Mouse (Mus musculus): Measurements from ENCODE around the gene Jtb. TPM values are rescaled to one million over a fixed set of nuclear protein-coding genes. Genes with fewer than 3 reads are reported as not detected.
A peak's percentile ranks its signal among the peaks of the same experiment; 100 is the strongest.
"Not testable (repeated sequence)": the region's sequence is repeated elsewhere in the genome, so short reads cannot be mapped to it uniquely, and the experiment has no call there.

The Jtb gene
- polyA plus RNA-seq, 1 experiment = 36.1 TPM

DNA sequence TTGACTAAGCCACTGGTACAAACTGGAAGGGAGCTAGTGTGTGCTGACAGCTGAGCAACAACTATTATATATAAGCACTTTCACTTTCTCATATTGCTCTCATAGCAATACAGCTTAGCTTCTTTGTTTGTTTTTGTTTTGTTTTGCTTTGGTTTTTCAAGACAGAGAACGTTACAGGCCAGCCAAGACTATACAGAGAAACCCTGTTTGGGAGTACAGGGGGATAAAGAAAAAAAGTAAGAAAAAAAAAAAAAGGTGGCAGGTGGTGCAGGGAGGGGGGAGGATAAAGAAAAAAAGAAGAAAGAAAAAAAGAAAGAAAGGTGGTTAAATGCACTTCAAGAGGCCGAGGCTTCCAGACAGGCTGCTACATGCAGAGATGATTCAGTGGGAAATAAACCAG lies 14.0 kb downstream of the Jtb start:
- Histone ChIP-seq H3K79me3 (ENCODE audit: low read depth) (no peaks in the 10 kb centered on the region), H3K4me3 (ENCODE audit: insufficient read depth, poor library complexity, severe bottlenecking) (no peak overlapping the region)

DNA sequence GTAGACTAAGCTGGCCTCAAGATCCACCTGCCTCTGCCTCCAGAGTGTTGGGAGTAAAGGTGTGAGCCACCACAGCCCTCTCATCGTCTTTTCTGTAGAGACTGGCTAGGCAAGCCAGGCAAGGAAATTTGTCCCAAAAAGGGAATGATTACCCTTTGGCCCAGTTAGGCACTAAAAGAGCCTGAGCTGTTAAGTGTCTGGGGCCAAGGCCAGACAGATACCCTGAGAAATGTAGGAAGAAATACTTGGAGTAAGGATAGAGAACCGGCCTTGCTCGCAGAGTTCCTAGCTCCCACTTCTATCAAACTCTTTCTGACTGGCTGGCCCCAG lies 16.2 kb downstream of the Jtb start:
- H3K79me2 ChIP-seq (ENCODE audit: control insufficient read depth, insufficient read depth) = peaks cover 14% of the 10 kb centered on the region
- H3K4me3 ChIP-seq (ENCODE audit: insufficient read depth, poor library complexity, severe bottlenecking) = peak overlapping the region; percentile 85
- peaks cover 13% of the 10 kb centered on the region for H3K36me3 ChIP-seq (ENCODE audit: control insufficient read depth, insufficient read depth)
- H3K79me3 ChIP-seq (ENCODE audit: low read depth) = no peaks in the 10 kb centered on the region
- no peaks in the 10 kb centered on the region for H3K27me3 ChIP-seq (ENCODE audit: control insufficient read depth, insufficient read depth, insufficient read length)
- TF ChIP-seq USF1 (IDR thresholded peaks at IDR 0.05; ENCODE audit: low read depth) (no peak), MYOG (IDR thresholded peaks at IDR 0.05; ENCODE audit: control insufficient read depth, extremely low read depth, insufficient read length) (no peak), CEBPB (IDR thresholded peaks at IDR 0.05; ENCODE audit: low read depth) (no peak), FOSL1 (IDR thresholded peaks at IDR 0.05; ENCODE audit: insufficient read depth, low read length, poor library complexity, severe bottlenecking) (no peak), MAX (IDR thresholded peaks at IDR 0.05) (no peak), CTCF (IDR thresholded peaks at IDR 0.05; ENCODE audit: control insufficient read depth, insufficient read depth, insufficient read length) (no peak), MYOD1 (IDR thresholded peaks at IDR 0.05; ENCODE audit: control insufficient read depth, insufficient read length, low read depth) (no peak)
- H3ac ChIP-seq (ENCODE audit: control insufficient read depth, insufficient read length, low read depth) = peak overlapping the region; percentile 57

More for the DNA sequence above, 14.0 kb downstream of the Jtb start:
- no peak overlapping the region for H3ac ChIP-seq (ENCODE audit: control insufficient read depth, insufficient read length, low read depth)
- TF ChIP-seq FOSL1 (IDR thresholded peaks at IDR 0.05; ENCODE audit: insufficient read depth, low read length, poor library complexity, severe bottlenecking) (no peak), CTCF (IDR thresholded peaks at IDR 0.05; ENCODE audit: control insufficient read depth, insufficient read depth, insufficient read length) (no peak), MAX (IDR thresholded peaks at IDR 0.05) (no peak), MYOD1 (IDR thresholded peaks at IDR 0.05; ENCODE audit: control insufficient read depth, insufficient read length, low read depth) (no peak)
- peaks cover 4% of the 10 kb centered on the region for H3K36me3 ChIP-seq (ENCODE audit: control insufficient read depth, insufficient read depth)
- H3K27me3 ChIP-seq (ENCODE audit: control insufficient read depth, insufficient read depth, insufficient read length) = no peaks in the 10 kb centered on the region
- H3K79me2 ChIP-seq (ENCODE audit: control insufficient read depth, insufficient read depth) = peaks cover 14% of the 10 kb centered on the region

DNA sequence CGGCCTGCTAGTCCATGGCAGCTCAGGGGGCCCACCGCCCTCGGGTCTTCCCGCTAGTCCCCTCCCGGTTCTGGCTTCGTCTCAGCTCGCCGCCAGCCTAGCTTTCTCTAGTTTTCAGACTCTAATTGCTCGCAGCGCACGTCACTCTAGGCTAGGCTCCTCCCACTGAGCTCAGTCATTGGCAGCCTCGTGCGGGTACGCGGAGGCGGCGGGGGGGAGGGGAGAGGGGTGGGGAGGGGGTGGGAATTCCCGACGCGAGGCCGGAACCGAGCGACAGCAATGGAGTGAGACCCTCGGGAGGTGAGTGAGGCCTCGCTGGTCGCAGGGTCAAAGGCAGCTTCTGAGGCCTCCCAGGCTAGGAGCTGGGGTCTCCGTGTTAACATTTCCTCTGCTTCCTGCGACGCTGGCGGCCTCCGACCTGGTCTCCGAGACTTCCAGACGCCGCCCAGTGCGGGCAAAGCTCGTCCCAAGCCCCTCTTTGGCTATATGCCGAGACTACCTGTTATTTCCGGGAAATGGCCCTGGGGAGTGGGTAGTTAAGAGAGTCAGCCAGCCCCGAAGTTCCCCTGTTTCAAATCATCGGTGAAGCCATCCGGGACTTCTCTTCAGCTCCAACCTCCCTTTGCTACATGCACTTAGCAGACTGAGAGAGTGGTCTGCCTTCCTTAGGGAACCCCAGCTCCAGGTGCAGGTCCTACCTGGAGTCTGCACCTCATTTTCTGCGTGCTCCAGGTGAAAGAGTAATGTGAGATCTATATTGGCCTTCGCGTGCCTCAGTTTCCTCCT lies 16.8 kb downstream of the Jtb start, which contains the start of gene Slc39a1:
Gene Slc39a1, plus strand, starts transcription at position 213 of the 786 bp plus-strand sequence.
- H3K4me3 ChIP-seq (ENCODE audit: insufficient read depth, poor library complexity, severe bottlenecking) = peak within 1 kb of the TSS; percentile 85
- peaks cover 13% of the 10 kb centered on the region for H3K36me3 ChIP-seq (ENCODE audit: control insufficient read depth, insufficient read depth)
- H3K27me3 ChIP-seq (ENCODE audit: control insufficient read depth, insufficient read depth, insufficient read length) = no peaks in the 10 kb centered on the region
- peak within 1 kb of the TSS; percentile 87 for H3ac ChIP-seq (ENCODE audit: control insufficient read depth, insufficient read length, low read depth)
- TF ChIP-seq MAX (IDR thresholded peaks at IDR 0.05) (peak; percentile 46), USF1 (IDR thresholded peaks at IDR 0.05; ENCODE audit: low read depth) (no peak)
- no peaks in the 10 kb centered on the region for H3K79me3 ChIP-seq (ENCODE audit: low read depth)
- H3K79me2 ChIP-seq (ENCODE audit: control insufficient read depth, insufficient read depth) = peaks cover 14% of the 10 kb centered on the region

- Histone ChIP-seq H3K79me2 (ENCODE audit: control insufficient read depth, insufficient read depth) (peaks cover 14% of the 10 kb centered on the region), H3K36me3 (ENCODE audit: control insufficient read depth, insufficient read depth) (peaks cover 13% of the 10 kb centered on the region), H3K79me3 (ENCODE audit: low read depth) (no peaks in the 10 kb centered on the region), H3K27me3 (ENCODE audit: control insufficient read depth, insufficient read depth, insufficient read length) (no peaks in the 10 kb centered on the region), H3ac (ENCODE audit: control insufficient read depth, insufficient read length, low read depth) (peak overlapping the region; percentile 87), H3K4me3 (ENCODE audit: insufficient read depth, poor library complexity, severe bottlenecking) (peak overlapping the region; percentile 85)
- TF ChIP-seq CTCF (IDR thresholded peaks at IDR 0.05; ENCODE audit: control insufficient read depth, insufficient read depth, insufficient read length) = no peak
- no peak for TF ChIP-seq MAX (IDR thresholded peaks at IDR 0.05)
- TF ChIP-seq FOSL1 (IDR thresholded peaks at IDR 0.05; ENCODE audit: insufficient read depth, low read length, poor library complexity, severe bottlenecking) = no peak
- TF ChIP-seq MYOD1 (IDR thresholded peaks at IDR 0.05; ENCODE audit: control insufficient read depth, insufficient read length, low read depth) = no peak
- TF ChIP-seq USF1 (IDR thresholded peaks at IDR 0.05; ENCODE audit: low read depth) = no peak
- TF ChIP-seq MYOG (IDR thresholded peaks at IDR 0.05; ENCODE audit: control insufficient read depth, extremely low read depth, insufficient read length) = no peak
- no peak for TF ChIP-seq CEBPB (IDR thresholded peaks at IDR 0.05; ENCODE audit: low read depth)
Observed at GRCm38 (mm10) chr3:90248746-90249100, 17.3 kb downstream of the Jtb start.

DNA sequence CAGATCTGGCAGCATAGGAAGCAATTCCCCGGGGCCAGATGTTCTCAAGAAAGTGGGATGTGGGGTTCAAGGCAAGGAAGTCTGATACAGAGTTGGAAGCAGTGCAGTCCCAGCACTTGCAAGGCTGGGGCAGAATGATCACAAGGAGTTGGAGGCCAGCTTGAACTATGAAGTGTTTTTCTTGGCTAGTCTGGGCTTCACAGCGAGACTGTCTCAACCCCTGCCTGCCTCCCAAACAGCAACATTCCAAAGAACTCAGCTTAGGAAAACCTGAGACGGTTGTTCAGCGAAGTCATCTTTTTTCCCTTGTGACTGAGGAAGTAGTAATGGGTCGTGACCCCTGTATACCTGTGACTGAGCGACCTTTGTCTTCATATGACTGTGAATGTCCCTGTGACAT lies 19.4 kb downstream of the Jtb start:
- H3K36me3 ChIP-seq (ENCODE audit: control insufficient read depth, insufficient read depth) = peaks cover 13% of the 10 kb centered on the region
- H3K79me3 ChIP-seq (ENCODE audit: low read depth) = peaks cover 15% of the 10 kb centered on the region
- no peak for TF ChIP-seq MYOG (IDR thresholded peaks at IDR 0.05; ENCODE audit: control insufficient read depth, extremely low read depth, insufficient read length)
- no peak for TF ChIP-seq MAX (IDR thresholded peaks at IDR 0.05)
- TF ChIP-seq CTCF (IDR thresholded peaks at IDR 0.05; ENCODE audit: control insufficient read depth, insufficient read depth, insufficient read length) = no peak
- no peak for TF ChIP-seq MYOD1 (IDR thresholded peaks at IDR 0.05; ENCODE audit: control insufficient read depth, insufficient read length, low read depth)
- no peak for TF ChIP-seq CEBPB (IDR thresholded peaks at IDR 0.05; ENCODE audit: low read depth)
- no peak for TF ChIP-seq FOSL1 (IDR thresholded peaks at IDR 0.05; ENCODE audit: insufficient read depth, low read length, poor library complexity, severe bottlenecking)
- TF ChIP-seq USF1 (IDR thresholded peaks at IDR 0.05; ENCODE audit: low read depth) = no peak
- H3ac ChIP-seq (ENCODE audit: control insufficient read depth, insufficient read length, low read depth) = no peak overlapping the region
- no peaks in the 10 kb centered on the region for H3K27me3 ChIP-seq (ENCODE audit: control insufficient read depth, insufficient read depth, insufficient read length)
- H3K4me3 ChIP-seq (ENCODE audit: insufficient read depth, poor library complexity, severe bottlenecking) = no peak overlapping the region
- H3K79me2 ChIP-seq (ENCODE audit: control insufficient read depth, insufficient read depth) = peaks cover 30% of the 10 kb centered on the region

- Histone ChIP-seq H3K79me3 (ENCODE audit: low read depth) (peaks cover 24% of the 10 kb centered on the region), H3K36me3 (ENCODE audit: control insufficient read depth, insufficient read depth) (peaks cover 22% of the 10 kb centered on the region), H3K79me2 (ENCODE audit: control insufficient read depth, insufficient read depth) (peaks cover 40% of the 10 kb centered on the region)
- not testable (repeated sequence) for H3ac ChIP-seq (ENCODE audit: control insufficient read depth, insufficient read length, low read depth); H3K27me3 ChIP-seq (ENCODE audit: control insufficient read depth, insufficient read depth, insufficient read length); H3K4me3 ChIP-seq (ENCODE audit: insufficient read depth, poor library complexity, severe bottlenecking)
Observed at GRCm38 (mm10) chr3:90251731-90252226, 20.4 kb downstream of the Jtb start.

DNA sequence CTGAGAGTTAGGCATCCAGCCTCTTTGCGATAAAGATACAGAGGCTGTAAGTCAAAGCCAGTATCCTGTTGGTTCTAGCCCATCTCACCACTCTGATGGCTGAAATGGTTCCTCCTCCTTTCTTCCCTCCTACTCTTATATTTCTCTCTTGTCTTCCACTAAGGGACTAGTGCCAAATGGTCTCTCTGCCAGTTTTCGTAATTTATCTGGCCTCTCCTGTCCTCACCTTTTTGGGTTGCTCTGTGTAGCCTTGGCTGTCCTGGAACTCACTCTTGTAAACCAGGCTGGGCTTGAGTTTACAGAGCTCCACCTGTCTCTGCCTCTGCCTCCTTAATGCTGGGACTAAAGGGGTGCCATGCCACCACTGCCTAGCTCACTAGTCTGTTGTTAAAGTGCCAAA lies 21.3 kb downstream of the Jtb start:
- H3K36me3 ChIP-seq (ENCODE audit: control insufficient read depth, insufficient read depth) = peaks cover 27% of the 10 kb centered on the region
- H3ac ChIP-seq (ENCODE audit: control insufficient read depth, insufficient read length, low read depth); H3K27me3 ChIP-seq (ENCODE audit: control insufficient read depth, insufficient read depth, insufficient read length); H3K4me3 ChIP-seq (ENCODE audit: insufficient read depth, poor library complexity, severe bottlenecking): not testable (repeated sequence)
- peaks cover 30% of the 10 kb centered on the region for H3K79me3 ChIP-seq (ENCODE audit: low read depth)
- peaks cover 49% of the 10 kb centered on the region for H3K79me2 ChIP-seq (ENCODE audit: control insufficient read depth, insufficient read depth)

- Histone ChIP-seq H3K79me3 (ENCODE audit: low read depth) (peaks cover 32% of the 10 kb centered on the region), H3K79me2 (ENCODE audit: control insufficient read depth, insufficient read depth) (peaks cover 53% of the 10 kb centered on the region), H3K36me3 (ENCODE audit: control insufficient read depth, insufficient read depth) (peaks cover 30% of the 10 kb centered on the region)
- not testable (repeated sequence) for H3ac ChIP-seq (ENCODE audit: control insufficient read depth, insufficient read length, low read depth); H3K27me3 ChIP-seq (ENCODE audit: control insufficient read depth, insufficient read depth, insufficient read length); H3K4me3 ChIP-seq (ENCODE audit: insufficient read depth, poor library complexity, severe bottlenecking)
Observed at GRCm38 (mm10) chr3:90253174-90253573, 21.8 kb downstream of the Jtb start.
